Mouse (Mus musculus) heart, adult 2 months (tissue): ENCODE measurements around the gene Slc51a.

Experiments used
- CTCF ChIP-seq: fragments of 200-600 bp; IDR thresholded peaks from 2 replicates; pipeline ENCODE4 v1.8.1; 2022; ENCODE audit warnings: antibody characterized with exemption, mild to moderate bottlenecking, moderate library complexity
- EP300 ChIP-seq: fragments of 200-500 bp; IDR thresholded peaks from 2 replicates; pipeline ENCODE4 v1.6.1; 2011; ENCODE audit warnings: low read depth, low read length, control low read depth; ENCODE audit not compliant: insufficient read depth

- TF ChIP-seq EP300 (no peak), CTCF (no peak)
Observed at GRCm38 (mm10) chr16:32427506-32427905, 60.2 kb downstream of the Slc51a start.
